Mouse (Mus musculus) c-Kit-positive CD71-positive TER-119-negative erythroid progenitor cells, embryonic 14.5 days (primary cell): ENCODE results near the gene Mreg.
A peak's percentile ranks its signal among the peaks of the same experiment; 100 is the strongest.
"Not testable (repeated sequence)": the region's sequence is repeated elsewhere in the genome, so short reads cannot be mapped to it uniquely, and the experiment has no call there.

ENCODE experiments used
- DNase-seq: peaks from one replicate; pipeline ENCODE4 v3.0.0-alpha.2; 2013; ENCODE audit warnings: low read depth

Mreg gene

GRCm38 (mm10) chr1:72211701-72212699, at the start of gene Mreg:
TSS of gene Mreg (minus strand) at chr1:72212307.
- peak; percentile 24 for DNase-seq

DNA sequence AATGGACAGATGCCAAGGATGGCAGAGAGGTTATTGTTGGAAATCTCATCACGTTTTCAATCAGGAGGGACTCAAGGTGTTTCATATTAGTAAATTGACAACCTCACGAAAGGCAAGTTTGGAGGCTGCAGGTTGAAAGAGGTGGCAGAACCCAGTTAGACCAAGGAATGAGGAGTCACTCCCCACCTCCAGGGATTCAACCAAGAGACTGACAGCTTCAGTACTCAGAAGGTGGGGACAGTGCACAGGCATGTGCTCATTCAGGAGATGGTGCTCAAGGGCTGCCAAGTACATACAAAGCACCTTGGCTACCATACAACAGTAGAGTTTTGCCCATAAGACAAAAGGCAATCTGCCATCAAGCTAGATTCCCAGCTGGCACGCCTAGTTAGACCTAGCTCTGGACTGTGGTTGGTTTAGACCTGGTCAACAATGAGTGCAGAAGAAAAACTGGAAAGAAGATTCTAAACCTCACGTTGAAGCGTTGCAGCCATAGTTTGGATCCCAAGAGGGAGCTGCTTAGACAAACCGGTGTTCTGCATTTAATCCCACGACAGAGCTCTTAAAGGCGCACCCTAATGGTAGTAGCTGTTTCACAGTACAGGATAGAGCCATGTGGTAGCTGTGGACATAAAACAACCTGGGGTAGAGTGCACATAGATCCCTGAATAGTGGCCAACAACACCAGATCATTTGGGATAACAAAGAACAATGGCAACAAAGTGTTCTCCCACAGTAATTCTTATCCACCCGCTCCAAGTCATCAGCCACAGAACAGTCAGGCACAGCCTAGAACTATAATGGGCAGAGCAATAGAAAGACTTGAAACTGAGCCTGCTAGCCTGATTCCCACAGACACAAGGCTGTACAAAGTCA, 44.5 kb upstream of the Mreg start:
- DNase-seq, result no peak

DNA sequence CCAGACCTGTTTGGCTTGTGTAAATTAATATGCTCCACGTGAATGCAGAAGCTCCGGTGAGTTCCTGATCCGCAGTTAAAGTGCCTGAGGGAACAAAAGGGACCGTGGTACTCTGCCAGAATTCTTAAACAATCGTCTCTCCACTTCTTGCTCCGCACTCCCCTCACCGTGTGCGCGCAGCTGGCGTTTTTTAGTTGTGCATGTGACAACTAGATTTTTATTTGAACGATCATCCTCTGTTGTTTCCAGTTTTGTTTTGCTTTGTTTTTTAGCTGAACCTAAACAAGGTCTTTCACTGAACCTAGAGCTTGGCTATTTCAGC, 43.7 kb upstream of the Mreg start:
- no peak for DNase-seq

GRCm38 (mm10) chr1:72255062-72255853, 43.2 kb upstream of the Mreg start:
- peak; percentile 85 for DNase-seq

DNA sequence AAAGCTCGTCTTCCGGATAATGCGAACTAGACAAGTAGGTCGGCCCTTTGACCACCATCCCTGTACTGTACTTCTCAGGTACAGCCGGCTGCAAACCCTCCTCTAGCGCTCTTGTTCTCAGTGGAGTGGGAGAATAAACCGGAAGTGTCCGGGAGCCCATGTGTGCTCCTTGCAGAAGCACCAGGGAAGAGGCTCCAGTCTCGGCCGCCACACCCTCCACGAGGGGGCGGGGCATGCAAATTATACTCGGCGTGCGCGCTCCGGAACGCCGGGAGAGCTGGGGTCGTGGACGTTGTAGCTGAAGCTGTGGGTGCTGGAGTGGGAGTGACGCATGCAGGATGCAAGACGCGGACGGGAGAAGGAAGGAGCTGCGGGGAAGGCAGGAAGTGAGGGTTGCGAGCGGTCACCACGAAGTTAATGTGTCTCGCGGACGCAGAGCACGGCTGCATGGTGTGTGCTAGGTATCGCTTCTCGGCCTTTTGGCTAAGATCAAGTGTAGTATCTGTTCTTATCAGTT, 42.5 kb upstream of the Mreg start:
- peak; percentile 88 for DNase-seq

DNA sequence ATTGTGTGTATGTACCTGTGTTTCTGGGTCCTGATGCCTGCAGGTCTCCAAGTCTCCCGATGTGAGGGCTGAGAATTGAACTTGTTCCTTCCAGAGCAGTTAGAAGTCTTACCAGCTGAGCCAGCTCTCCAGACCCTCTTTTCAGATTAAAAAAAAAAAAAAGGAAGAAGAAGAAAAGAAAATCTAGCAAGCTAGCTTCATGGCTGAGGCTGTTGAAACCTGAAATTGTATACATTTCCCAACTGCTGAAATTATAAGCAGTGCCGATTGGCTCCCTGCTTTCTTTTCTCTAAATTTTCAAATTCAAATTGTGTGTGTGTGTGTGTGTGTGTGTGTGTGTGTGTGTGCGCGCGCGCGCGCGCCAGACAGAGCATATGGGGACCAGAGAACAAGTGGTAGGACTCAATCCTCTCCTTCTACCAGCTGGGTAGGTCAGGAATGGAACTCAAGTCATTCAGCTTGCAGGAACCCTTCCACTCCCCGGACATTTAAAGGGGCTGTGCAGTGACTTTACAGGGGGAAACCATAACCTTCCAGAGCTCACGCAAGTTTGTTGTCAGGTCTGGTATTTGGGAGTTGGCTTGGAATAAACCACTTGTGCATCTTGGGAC, 41.9 kb upstream of the Mreg start:
- DNase-seq, result peak; percentile 21

DNA sequence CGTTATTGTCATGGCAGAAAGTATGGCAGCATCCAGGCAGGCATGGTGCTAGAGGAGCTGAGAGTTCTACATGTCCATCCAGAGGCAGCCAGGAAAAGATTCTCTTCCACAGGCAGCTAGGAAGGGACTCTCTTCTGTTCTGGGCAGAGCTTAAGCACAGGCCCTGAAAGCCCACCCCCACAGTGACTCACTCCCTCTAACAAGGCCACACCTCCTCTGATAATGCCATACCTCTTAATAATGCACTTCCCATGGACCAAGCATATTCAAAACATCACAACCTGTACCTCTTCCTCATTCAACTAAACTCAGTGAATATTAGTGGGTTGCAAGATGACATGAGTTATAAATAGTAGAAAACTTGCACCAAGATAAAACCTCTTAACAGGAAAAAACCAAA, 39.7 kb upstream of the Mreg start:
- DNase-seq, result no peak

DNA sequence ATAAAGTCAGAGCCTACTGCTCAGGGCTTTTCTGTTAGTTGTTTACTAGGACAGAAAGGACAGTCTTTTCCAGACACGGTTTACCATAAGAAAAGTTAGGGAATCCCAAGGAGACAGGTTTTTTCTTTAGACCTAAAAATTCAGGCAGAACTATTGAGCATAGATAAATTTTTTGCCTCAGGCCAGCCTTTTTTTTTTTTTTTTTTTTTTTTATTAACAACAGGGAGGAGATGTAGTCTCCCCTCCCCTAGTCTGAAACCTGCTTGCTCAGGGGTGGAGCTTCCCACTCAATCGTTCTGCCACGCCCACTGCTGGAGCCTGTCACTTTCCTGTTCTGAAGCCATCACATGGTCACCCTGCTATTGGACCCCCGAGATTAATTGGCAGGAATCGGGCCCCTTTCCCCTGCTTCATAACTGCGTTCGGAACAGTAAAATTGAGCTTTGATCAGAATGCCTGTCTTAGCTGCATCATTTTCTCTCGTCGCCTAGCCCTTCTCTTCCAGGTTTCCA, 36.2 kb upstream of the Mreg start:
- DNase-seq, result not testable (repeated sequence)

GRCm38 (mm10) chr1:72244317-72245036, 32.4 kb upstream of the Mreg start:
- DNase-seq, result peak; percentile 69

DNA sequence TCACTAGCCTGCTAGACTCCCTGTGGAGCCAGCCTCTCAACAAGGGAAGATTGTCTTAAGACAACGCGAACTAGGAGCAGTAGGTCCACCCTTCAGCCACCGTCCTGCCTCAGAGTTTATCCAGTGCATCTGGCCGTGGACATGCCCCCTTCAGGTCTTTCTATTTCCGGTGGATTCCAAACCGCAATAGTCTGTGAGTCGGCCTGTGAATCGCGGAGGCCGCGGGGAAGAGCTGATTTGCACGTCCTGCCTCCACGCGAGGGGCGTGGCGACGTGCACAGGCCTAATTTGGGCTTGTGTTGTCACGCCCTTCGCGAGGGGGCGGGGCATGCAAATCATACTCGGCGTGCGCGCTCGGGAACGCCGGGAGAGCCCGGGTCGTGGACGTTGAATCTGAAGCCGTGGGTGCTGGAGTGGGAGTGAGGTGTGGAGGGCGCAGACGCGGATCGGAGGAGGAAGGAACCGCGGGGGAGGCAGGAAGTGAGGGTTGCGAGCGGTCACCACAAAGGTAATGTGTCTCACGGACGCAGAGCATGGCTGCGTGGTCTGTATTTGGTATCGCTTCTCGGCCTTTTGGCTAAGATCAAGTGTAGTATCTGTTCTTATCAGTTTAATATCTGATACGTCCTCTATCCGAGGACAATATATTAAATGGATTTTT, 31.7 kb upstream of the Mreg start:
- peak; percentile 98 for DNase-seq

GRCm38 (mm10) chr1:72242581-72243143, 30.6 kb upstream of the Mreg start:
- DNase-seq, result no peak

- not testable (repeated sequence) for DNase-seq
Observed at GRCm38 (mm10) chr1:72239113-72239512, 27.0 kb upstream of the Mreg start.

DNA sequence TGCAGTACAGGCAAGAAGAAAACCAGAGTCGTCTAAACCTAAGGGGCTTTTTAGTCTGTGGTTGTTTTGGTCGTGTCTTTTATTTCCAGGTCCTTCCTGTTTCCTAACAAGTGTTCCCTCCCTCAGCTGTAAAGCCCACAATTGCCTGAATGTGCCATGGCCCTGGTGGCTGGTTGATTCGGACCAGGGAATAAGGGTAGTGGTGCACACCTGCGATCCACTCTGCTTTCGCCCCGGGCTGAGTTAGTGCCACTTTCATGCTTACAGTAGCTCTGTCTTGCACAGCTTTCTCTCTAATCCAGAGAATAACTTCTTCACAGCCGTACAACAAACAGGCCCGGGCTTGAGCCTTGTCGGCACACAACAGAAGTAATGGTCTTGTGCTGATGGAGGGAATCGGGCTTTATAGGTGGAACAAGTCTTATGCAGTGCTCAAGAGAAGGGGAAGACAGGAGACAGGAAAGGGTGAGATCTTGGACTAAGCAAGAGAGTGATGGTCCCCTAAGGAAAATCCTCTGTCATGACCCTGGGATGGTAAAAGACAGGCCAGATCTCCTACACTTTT, 26.0 kb upstream of the Mreg start:
- DNase-seq, result no peak

DNA sequence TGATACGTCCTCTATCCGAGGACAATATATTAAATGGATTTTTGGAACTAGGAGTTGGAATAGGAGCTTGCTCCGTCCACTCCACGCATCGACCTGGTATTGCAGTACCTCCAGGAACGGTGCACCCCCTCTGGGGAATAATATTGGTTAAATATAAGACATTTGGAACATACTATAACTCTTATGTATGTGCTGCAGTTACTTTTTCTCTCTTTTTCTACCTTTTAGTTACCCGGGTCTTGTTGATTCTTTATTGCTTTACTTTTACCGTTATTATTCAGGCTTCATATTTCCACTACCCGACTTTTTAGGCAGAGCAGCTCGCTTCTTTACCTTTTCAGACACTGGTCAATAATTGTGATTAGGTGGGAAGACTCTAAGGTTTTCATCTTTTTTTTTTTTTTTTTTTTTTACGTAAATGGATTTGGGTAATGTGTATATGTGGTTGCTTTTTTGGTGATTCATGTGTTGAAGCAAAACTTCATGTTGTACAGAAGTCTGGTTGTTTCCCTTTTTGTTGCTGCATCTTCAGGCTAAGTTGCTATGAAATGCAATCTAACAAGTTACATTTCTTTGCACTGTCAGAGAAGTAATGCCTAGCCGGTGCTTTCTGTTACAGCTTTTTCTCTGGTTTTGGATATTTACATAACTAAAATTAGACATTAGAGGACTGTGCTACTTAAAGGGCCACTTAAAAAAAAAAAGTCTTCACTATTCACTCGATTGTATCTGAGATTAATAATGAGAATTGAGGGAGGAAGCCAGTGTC, 25.1 kb upstream of the Mreg start:
- no peak for DNase-seq

- not testable (repeated sequence) for DNase-seq
Observed at GRCm38 (mm10) chr1:72236363-72237006, 24.4 kb upstream of the Mreg start.

GRCm38 (mm10) chr1:72232592-72232991, 20.5 kb upstream of the Mreg start:
- not testable (repeated sequence) for DNase-seq

DNA sequence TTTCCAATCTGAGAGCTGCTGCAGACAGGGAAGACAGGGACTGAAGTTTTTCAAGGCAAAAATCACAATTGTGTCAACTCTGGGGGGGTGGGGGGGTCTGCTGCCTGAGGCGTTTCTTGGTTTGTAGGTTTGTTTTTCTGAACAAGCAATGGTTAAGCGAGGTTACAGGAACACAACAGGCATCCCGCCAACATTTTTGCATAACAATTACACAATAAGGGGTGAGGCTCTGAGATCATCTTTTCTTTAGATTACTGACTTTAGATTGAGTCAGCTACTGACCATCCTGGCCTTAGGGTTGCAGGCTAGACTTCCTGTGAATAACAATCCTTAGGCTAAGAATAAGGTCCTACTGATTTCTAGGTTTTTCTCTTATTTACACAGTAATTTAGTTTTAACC, 16.9 kb upstream of the Mreg start:
- DNase-seq, result no peak

DNA sequence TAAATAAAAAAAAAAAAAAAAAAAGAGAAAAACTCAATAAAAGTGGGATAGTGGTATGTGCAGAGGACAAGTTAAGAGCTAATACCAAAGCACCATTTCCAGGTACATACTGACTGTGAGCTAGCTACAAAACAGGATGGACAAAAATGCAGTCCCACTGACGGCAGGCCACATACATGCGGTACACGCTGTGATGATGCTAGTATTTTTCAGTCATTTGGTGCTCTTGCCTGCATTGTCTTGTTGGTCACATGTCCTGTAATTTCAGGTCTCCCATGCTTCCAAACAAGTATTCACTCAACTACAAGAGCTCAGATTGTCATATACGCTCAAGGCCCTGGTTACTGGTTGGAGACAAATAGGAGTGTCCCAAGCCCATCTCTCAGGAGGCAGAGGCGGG, 15.4 kb upstream of the Mreg start:
- no peak for DNase-seq
